Mouse (Mus musculus) CD4-positive, CD25-positive, alpha-beta regulatory T cell, adult 2 months (primary cell): ENCODE data around the gene Impg1.
"Not testable (repeated sequence)": the region's sequence is repeated elsewhere in the genome, so short reads cannot be mapped to it uniquely, and the experiment has no call there.

Source experiments
- DNase-seq: peaks from one replicate; pipeline ENCODE4 v3.0.0-alpha.2; 2012; ENCODE audit warnings: low read depth, low spot score

Impg1 gene

DNA sequence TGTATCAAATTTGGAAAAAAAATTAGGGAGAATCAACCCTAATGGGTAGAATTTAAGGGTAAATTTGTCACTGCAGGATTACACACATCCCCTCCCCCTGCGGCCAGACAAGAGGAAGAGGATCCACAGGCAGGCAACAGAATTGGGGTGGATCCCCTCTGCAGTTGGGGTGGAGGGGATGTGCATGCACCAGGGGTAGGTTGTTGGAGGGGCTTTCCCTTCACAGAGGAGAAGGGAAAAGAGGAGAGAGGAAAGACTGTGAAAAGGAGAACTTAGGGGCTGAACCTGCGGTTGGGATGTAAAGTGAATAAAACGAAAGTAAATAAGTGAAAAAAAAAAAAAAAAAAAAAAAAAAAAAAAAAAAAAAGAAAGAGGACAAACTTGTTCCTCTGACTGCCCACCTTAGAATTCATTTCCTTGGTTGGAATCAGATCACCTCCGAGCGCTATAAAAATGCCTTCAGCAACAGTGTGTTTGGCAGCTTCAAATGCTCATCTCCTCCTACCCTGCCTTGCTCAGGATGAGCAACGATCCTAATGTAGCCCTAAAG, 120.8 kb downstream of the Impg1 start:
- peak; percentile 20 for DNase-seq

DNA sequence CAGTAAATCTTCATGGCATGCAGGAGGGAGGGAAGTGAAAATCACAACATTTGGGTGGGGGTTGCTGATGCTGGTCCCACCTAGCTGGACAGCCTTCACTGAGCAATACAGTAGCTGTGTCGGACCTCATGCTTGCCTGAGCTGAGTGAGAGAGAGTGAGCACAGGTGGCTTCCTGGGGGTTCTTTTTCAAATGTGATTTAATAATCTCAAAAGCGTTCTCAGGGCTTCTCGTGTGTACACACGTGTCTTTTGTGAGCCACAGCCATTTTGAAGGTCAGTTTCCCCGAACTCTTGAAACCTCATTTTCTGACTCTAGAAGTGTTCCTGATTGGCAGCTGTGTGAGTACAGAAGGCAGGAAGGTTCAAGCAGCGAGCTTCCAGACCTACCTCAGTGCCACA, 122.8 kb downstream of the Impg1 start:
- no peak for DNase-seq

- peak; percentile 16 for DNase-seq
These were observed 123.5 kb downstream of the Impg1 start for GRCm38 (mm10) chr9:80341756-80342155.

- DNase-seq, result no peak
These were observed 124.4 kb downstream of the Impg1 start for GRCm38 (mm10) chr9:80340927-80341326.

DNA sequence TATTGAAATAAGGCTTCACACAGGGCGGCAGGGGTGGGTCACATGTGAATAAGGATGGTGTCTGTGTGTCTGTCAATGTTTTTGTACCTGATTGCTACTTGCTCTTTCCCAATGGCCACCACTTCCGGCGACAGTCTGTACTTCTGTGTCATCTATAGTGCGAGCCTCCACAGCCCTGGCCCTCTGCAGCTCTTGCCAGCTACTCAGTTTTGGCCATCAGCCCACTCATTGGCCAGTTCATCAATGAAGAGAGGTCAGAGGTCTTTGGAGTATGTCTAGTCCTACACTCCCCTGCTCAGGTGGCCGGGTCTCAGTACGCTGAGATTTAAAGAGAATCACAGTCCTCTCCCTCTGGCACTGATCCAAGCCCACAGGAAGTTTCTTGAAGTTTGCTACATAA, 127.3 kb downstream of the Impg1 start:
- no peak for DNase-seq

DNA sequence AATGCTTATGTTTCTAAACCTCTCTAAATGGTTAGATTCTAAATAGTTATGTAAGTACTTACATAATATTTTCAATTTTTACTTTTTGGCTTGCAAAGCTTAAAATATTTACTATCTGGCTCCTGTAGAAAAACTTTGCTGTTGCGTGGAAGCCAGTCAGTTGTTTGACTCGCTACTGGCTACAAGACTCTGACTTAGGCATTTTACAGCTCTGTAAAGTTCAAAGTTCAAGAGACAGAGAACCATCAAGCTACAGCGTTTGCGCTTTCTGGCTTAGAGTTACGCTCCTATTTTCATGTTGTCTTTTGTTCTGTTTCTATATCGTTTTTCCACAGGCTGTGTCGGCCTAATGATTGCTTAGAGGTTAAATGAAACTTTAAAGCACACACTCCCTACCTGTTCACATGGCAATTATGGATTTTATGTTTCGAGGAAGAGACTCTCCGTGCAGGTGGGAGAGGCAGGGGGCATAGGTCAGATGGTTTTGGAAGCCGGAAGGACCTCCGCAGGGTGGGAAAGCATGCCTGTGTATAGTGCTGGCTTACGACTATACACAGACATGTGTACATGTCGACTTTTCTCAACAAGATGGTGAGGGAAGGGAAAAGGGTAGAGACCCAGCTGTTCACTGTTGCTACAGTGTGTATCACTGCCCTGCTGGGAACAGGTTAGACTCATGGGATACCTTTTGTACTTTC, 129.5 kb downstream of the Impg1 start:
- DNase-seq, result no peak

- no peak for DNase-seq
These were observed 131.2 kb downstream of the Impg1 start for GRCm38 (mm10) chr9:80333998-80334605.

DNA sequence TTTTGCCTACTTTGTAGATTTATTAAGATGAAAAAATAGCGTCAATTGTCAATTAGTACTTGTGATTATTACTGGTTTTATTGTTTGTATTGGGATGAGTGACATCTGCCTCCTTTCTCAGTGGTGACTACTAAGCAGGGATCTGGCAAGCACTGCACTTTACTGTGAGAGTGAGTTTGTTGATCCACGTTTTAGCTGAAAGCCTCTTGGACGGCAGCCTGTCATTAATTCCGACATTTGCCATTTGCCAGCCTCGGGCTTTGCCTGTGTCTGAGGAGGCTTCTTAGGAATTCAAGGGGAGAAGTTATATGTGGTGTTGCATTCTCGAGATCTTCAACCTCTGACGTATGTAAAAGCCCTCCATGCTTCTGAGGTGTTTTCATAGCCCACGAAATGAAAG, 131.8 kb downstream of the Impg1 start:
- DNase-seq, result no peak

GRCm38 (mm10) chr9:80332153-80332552, 133.1 kb downstream of the Impg1 start:
- peak; percentile 71 for DNase-seq

DNA sequence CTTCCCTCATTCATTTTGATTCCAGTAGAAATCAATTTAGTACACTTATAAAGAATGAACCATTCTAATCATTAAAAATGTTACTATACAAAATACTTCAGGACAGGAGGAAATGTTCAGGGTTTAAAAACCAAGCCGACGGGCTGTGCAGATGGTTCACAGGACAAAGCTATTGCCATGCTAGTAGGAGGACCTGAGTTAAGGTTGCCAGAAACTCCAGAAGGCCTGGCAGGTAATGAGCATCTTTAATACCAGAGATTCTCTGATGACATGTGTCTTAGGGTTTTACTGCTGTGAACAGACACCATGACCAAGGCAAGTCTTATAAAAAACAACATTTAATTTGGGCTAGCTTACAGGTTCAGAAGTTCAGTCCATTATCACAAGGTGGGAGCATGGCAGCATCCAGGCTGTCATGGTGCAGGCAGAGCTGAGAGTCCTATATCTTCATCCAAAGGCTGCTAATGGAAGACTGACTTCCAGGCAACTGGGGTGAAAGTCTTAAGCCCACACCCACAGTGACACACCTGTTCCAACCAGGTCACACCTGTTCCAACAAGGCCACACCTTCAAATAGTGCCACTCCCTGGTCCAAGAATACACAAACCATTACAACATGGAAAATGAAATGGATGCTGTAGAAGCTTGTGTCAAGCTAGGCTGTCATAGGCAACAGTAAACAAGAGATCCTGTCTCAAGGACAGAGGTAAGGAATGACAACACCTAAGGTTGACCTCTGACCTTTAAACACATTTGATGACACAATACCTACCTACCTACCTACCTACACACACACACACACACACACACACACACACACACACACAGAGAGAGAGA, 144.0 kb downstream of the Impg1 start:
- not testable (repeated sequence) for DNase-seq

GRCm38 (mm10) chr9:80318027-80318426, 147.3 kb downstream of the Impg1 start:
- peak; percentile 70 for DNase-seq

GRCm38 (mm10) chr9:80315922-80316321, 149.4 kb downstream of the Impg1 start:
- no peak for DNase-seq

GRCm38 (mm10) chr9:80313610-80314009, 151.7 kb downstream of the Impg1 start:
- peak; percentile 74 for DNase-seq

- DNase-seq, result no peak
These were observed 157.7 kb downstream of the Impg1 start for GRCm38 (mm10) chr9:80307629-80308028.

GRCm38 (mm10) chr9:80306853-80307252, 158.4 kb downstream of the Impg1 start:
- no peak for DNase-seq

DNA sequence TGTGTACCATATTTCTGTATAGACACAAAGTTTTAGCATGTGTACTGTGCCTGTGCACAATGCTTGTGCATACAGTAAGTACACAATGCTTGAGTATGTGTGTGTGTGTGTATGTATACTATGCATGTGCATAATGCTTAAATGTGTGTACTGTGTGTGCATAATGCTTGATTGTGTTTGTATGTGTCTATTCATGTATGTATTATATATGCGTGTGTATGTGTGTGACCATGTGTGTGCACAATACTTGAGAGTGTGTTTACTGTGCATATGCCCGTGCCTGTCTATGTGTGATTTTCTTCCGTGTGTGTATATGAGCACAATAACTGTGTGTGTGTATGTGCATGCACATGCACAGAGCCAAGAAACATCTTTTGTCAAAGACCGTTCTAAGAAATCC, 158.9 kb downstream of the Impg1 start:
- DNase-seq, result no peak

- peak; percentile 47 for DNase-seq
These were observed 161.8 kb downstream of the Impg1 start for GRCm38 (mm10) chr9:80303518-80303917.

DNA sequence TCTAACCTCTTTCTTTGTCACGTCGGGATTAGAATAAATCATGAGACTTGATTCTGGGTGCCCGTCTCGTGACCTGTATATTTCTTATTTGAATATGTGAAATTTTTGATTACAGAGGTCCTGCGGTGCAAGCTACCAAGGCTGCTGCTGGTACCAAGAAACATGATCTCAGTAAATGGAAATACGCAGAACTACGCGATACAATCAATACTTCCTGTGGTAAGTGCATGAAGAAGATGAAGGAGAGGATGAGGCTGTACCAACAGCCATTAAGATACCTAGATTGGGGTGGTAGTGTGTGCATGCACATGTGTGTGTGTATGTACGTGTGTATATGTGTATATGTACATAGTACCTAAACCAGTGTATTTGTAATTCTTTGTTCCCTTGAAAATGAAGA, 166.2 kb downstream of the Impg1 start:
- peak; percentile 64 for DNase-seq

- DNase-seq, result no peak
These were observed 169.2 kb downstream of the Impg1 start for GRCm38 (mm10) chr9:80296086-80296485.

GRCm38 (mm10) chr9:80293056-80293584, 172.2 kb downstream of the Impg1 start:
- DNase-seq, result peak; percentile 79

- no peak for DNase-seq
These were observed 178.4 kb downstream of the Impg1 start for GRCm38 (mm10) chr9:80286845-80287244.
